ENCODE assay signal across 8 mouse cellular contexts in genomic region chr11:120351250-120352092, GRCm38 (mm10). TPM values are rescaled to one million over a fixed set of nuclear protein-coding genes. Genes with fewer than 3 reads are reported as not detected.
A peak's percentile ranks its signal among the peaks of the same experiment; 100 is the strongest.
DNase-seq lines count a peak whose midpoint lies in the region; ATAC-seq and TF ChIP-seq lines count a peak whose summit lies in the region.

No protein-coding gene starts in this region.

- no peak overlapping the region for H3K4me3 ChIP-seq in heart, postnatal 0 days (ENCODE audit: low read depth, low read length)
- H3K4me3 ChIP-seq in limb, embryonic 14.5 days (replicated peaks; ENCODE audit: low read length): peak overlapping the region; percentile 100; the same call in 1 of the 2 replicates
- H3K4me3 ChIP-seq in stomach, embryonic 15.5 days (replicated peaks): peak overlapping the region; percentile 99; the same call in 1 of the 2 replicates

- no peak for TF ChIP-seq CTCF in heart, postnatal 0 days (IDR thresholded peaks at IDR 0.05; ENCODE audit: low read depth)

- no peaks in the 10 kb centered on the region for H3K27me3 ChIP-seq in heart, postnatal 0 days (ENCODE audit: control insufficient read depth, insufficient read depth, low read length)
- no peaks in the 10 kb centered on the region for H3K27me3 ChIP-seq in limb, embryonic 14.5 days (ENCODE audit: control insufficient read depth, insufficient read depth, low read length)
- H3K27me3 ChIP-seq in stomach, embryonic 15.5 days (replicated peaks): no peaks in the 10 kb centered on the region

- ATAC-seq in heart, postnatal 0 days (ENCODE audit: insufficient read depth, low read depth): no peak
- no peak for ATAC-seq in limb, embryonic 14.5 days (ENCODE audit: low FRiP score, low read depth)
- ATAC-seq in stomach, embryonic 15.5 days (ENCODE audit: insufficient read depth, low FRiP score, low read depth): no peak

- TF ChIP-seq POLR2A in limb, embryonic 14.5 days (IDR thresholded peaks at IDR 0.05; ENCODE audit: borderline replicate concordance, extremely low read depth, insufficient read depth, insufficient read length): no peak

- WGBS in heart, postnatal 0 days: 70% methylated on average over 10 of the region's 10 CpGs
- WGBS in limb, embryonic 14.5 days: 80% methylated on average over 10 of the region's 10 CpGs
- 72% methylated on average over 10 of the region's 10 CpGs for WGBS in stomach, embryonic 15.5 days

- peak; percentile 29 for DNase-seq in adrenal gland, adult 8-10 months
- no peak for DNase-seq in adrenal gland, postnatal 36 days
- peak; percentile 27 to 48 for DNase-seq in right cerebral cortex, postnatal 10 days (ENCODE audit: low spot score in 2 of 2)
- no peak for DNase-seq in right cerebral cortex, postnatal 25 days
- peak; percentile 11 for DNase-seq in heart, postnatal 0 days (ENCODE audit: low spot score)
- DNase-seq in limb, embryonic 14.5 days (ENCODE audit: low spot score): peak; percentile 2
- no peak for DNase-seq in layer of hippocampus, adult 11-12 months (ENCODE audit: low spot score)

- peak overlapping the region; percentile 99 for H3K27ac ChIP-seq in heart, postnatal 0 days (ENCODE audit: low read depth)
- peak overlapping the region; percentile 98 for H3K27ac ChIP-seq in limb, embryonic 14.5 days (replicated peaks; ENCODE audit: low read depth, low read length)
- peak overlapping the region; percentile 100 for H3K27ac ChIP-seq in stomach, embryonic 15.5 days

- no peak for TF ChIP-seq EP300 in heart, postnatal 0 days (IDR thresholded peaks at IDR 0.05; ENCODE audit: low read depth)

- peak overlapping the region; percentile 85; the same call in 1 of the 2 replicates for H3K4me2 ChIP-seq in heart, postnatal 0 days (ENCODE audit: low read depth, low read length)
- H3K4me2 ChIP-seq in limb, embryonic 14.5 days (replicated peaks; ENCODE audit: low read depth, low read length, severe bottlenecking): peak overlapping the region; percentile 93; the same call in 1 of the 2 replicates
- H3K4me2 ChIP-seq in stomach, embryonic 15.5 days: peak overlapping the region; percentile 79

- peaks cover 4% of the 10 kb centered on the region for H3K36me3 ChIP-seq in heart, postnatal 0 days (replicated peaks; ENCODE audit: control insufficient read depth, insufficient read depth, low read length)
- H3K36me3 ChIP-seq in limb, embryonic 14.5 days (ENCODE audit: control insufficient read depth, insufficient read depth, low read length): peaks cover 9% of the 10 kb centered on the region
- no peaks in the 10 kb centered on the region for H3K36me3 ChIP-seq in stomach, embryonic 15.5 days

- H3K4me1 ChIP-seq in heart, postnatal 0 days (ENCODE audit: control insufficient read depth, insufficient read depth): peaks cover 26% of the 10 kb centered on the region
- H3K4me1 ChIP-seq in limb, embryonic 14.5 days (ENCODE audit: control insufficient read depth, insufficient read depth, low read length): peaks cover 20% of the 10 kb centered on the region
- peaks cover 51% of the 10 kb centered on the region for H3K4me1 ChIP-seq in stomach, embryonic 15.5 days

- H3K9ac ChIP-seq in heart, postnatal 0 days (replicated peaks; ENCODE audit: low read depth, low read length): peak overlapping the region; percentile 100
- no peak overlapping the region for H3K9ac ChIP-seq in limb, embryonic 14.5 days (ENCODE audit: low read depth, low read length, severe bottlenecking)
- H3K9ac ChIP-seq in stomach, embryonic 15.5 days: no peak overlapping the region

- H3K9me3 ChIP-seq in heart, postnatal 0 days (replicated peaks; ENCODE audit: control insufficient read depth, low read length): no peaks in the 10 kb centered on the region
- H3K9me3 ChIP-seq in limb, embryonic 14.5 days (ENCODE audit: control insufficient read depth, low read length): no peaks in the 10 kb centered on the region
- H3K9me3 ChIP-seq in stomach, embryonic 15.5 days: no peaks in the 10 kb centered on the region

RNA-seq across cellular contexts. Expression of gene Actg1, which starts 3.1 kb away (rescaled TPM):
- total RNA-seq in adrenal gland, adult 8-10 months (2022): 1,000 to 10,000 TPM; 1,100 to 1,474 (median 1,219) TPM
- 1,000 to 10,000 TPM; 1,356 to 1,461 TPM for total RNA-seq in adrenal gland, postnatal 36 days (2021)
- total RNA-seq in heart, postnatal 0 days (2014; rRNA removed; ENCODE audit: low replicate concordance): 700 and 751 TPM in 2 replicates
- polyA plus RNA-seq in heart, postnatal 0 days (2015; fragmentation: Nextera tagmentation; extraction: Ambion mirVana): 639 and 714 TPM in 2 replicates
- 1,359 and 1,631 TPM in 2 replicates for polyA plus RNA-seq in limb, embryonic 14.5 days (2012; rRNA removed)
- polyA plus RNA-seq in limb, embryonic 14.5 days (2014; fragmentation: Nextera tagmentation; extraction: Ambion mirVana): 2,223 and 2,513 TPM in 2 replicates
- 2,501 and 2,557 TPM in 2 replicates for polyA plus RNA-seq in stomach, embryonic 15.5 days (2015; fragmentation: Nextera tagmentation; extraction: Ambion mirVana)

RNA-seq across cellular contexts. Expression of gene Fscn2, which starts 9.9 kb away (rescaled TPM):
- 1 to 10 TPM in 1 of 4 experiments, under 1 TPM in 2, not detected in 1; 0.16 to 1.2 (median 0.42) TPM for total RNA-seq in adrenal gland, adult 8-10 months (2022)
- under 1 TPM in 1 of 2 experiments, not detected in 1; 0.59 TPM for total RNA-seq in adrenal gland, postnatal 36 days (2021)
- total RNA-seq in heart, postnatal 0 days (2014; rRNA removed; ENCODE audit: low replicate concordance): not detected in 2 replicates
- polyA plus RNA-seq in heart, postnatal 0 days (2015; fragmentation: Nextera tagmentation; extraction: Ambion mirVana): 0.65 and 0.68 TPM in 2 replicates
- polyA plus RNA-seq in limb, embryonic 14.5 days (2012; rRNA removed): 0.32 and 0.36 TPM in 2 replicates
- polyA plus RNA-seq in limb, embryonic 14.5 days (2014; fragmentation: Nextera tagmentation; extraction: Ambion mirVana): 0.88 and 1.6 TPM in 2 replicates
- 0.49 and 0.85 TPM in 2 replicates for polyA plus RNA-seq in stomach, embryonic 15.5 days (2015; fragmentation: Nextera tagmentation; extraction: Ambion mirVana)

RNA-seq across cellular contexts. Expression of gene Faap100, which starts 27.1 kb away (rescaled TPM):
- total RNA-seq in adrenal gland, adult 8-10 months (2022): 10 to 100 TPM; 18.4 to 39.6 (median 33.4) TPM
- 10 to 100 TPM; 21.3 to 32.1 TPM for total RNA-seq in adrenal gland, postnatal 36 days (2021)
- 46.7 and 70.5 TPM in 2 replicates for total RNA-seq in heart, postnatal 0 days (2014; rRNA removed; ENCODE audit: low replicate concordance)
- polyA plus RNA-seq in heart, postnatal 0 days (2015; fragmentation: Nextera tagmentation; extraction: Ambion mirVana): 22.3 and 28.6 TPM in 2 replicates
- 45.0 and 64.7 TPM in 2 replicates for polyA plus RNA-seq in limb, embryonic 14.5 days (2012; rRNA removed)
- polyA plus RNA-seq in limb, embryonic 14.5 days (2014; fragmentation: Nextera tagmentation; extraction: Ambion mirVana): 33.9 and 42.0 TPM in 2 replicates
- 31.5 and 33.0 TPM in 2 replicates for polyA plus RNA-seq in stomach, embryonic 15.5 days (2015; fragmentation: Nextera tagmentation; extraction: Ambion mirVana)

Comparison
In these comparisons a context has a peak if more than half of its experiments do, and no peak if none do; other contexts are left out.
1. DNase-seq: peak in adrenal gland, adult 8-10 months (single experiment), right cerebral cortex, postnatal 10 days (2 of 2), heart, postnatal 0 days (single experiment) and limb, embryonic 14.5 days (single experiment); none in adrenal gland, postnatal 36 days (0 of 2), right cerebral cortex, postnatal 25 days (single experiment) and layer of hippocampus, adult 11-12 months (single experiment).
2. Peak in every context shown above with its lines, with median percentiles within 50 percentile points of each other: H3K27ac ChIP-seq and H3K4me2 ChIP-seq.